Mouse (Mus musculus): ENCODE data around the gene Optn. TPM values are rescaled to one million over a fixed set of nuclear protein-coding genes. Genes with fewer than 3 reads are reported as not detected.
A peak's percentile ranks its signal among the peaks of the same experiment; 100 is the strongest.

Gene Optn
- polyA plus RNA-seq, 1 experiment from 2014 or later: 33.1 TPM

DNA sequence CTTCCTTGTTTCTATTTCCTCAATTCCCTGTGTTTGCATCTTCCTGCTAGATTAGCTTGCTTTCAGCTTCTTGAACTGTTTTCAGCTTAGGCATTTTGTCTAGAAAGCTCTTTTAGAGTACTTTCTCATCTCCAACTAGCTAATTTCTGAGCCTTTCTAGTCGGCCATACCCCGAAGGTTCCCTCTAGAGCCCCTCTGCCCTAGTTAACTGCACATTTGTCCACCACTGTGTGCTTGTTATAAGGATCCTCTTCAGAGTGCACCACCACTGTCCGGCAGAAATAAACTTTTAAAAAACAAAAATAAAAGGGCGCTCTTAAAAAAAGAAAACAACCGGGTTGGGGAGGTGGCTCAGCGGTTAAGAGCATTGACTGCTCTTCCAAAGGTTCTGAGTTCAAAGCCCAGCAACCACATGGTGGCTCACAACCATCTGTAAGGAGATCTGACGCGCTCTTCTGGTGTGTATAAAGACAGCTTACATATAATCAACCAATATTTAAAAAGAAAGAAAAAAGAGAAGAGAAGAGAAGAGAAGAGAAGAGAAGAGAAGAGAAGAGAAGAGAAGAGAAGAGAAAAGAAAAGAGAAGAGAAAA lies 51.9 kb downstream of the Optn start:
- Histone ChIP-seq H3K9ac (ENCODE audit: low read depth, low read length) (peak overlapping the region; percentile 55), H3K4me3 (ENCODE audit: low read length) (peak overlapping the region; percentile 72), H3K4me2 (ENCODE audit: low read length) (peak overlapping the region; percentile 99), H3K36me3 (ENCODE audit: control insufficient read depth, insufficient read depth, low read length) (no peaks in the 10 kb centered on the region), H3K4me1 (ENCODE audit: control insufficient read depth, insufficient read depth, low read depth, low read length) (no peaks in the 10 kb centered on the region; the same call in 1 of the 2 replicates), H3K27ac (ENCODE audit: low read depth, low read length) (no peak overlapping the region), H3K27me3 (replicated peaks; ENCODE audit: control insufficient read depth, insufficient read depth, low read length) (no peaks in the 10 kb centered on the region), H3K9me3 (ENCODE audit: control insufficient read depth, low read length) (no peaks in the 10 kb centered on the region)
- WGBS: 18% methylated on average over 8 of the region's 8 CpGs
- no peak for ATAC-seq

DNA sequence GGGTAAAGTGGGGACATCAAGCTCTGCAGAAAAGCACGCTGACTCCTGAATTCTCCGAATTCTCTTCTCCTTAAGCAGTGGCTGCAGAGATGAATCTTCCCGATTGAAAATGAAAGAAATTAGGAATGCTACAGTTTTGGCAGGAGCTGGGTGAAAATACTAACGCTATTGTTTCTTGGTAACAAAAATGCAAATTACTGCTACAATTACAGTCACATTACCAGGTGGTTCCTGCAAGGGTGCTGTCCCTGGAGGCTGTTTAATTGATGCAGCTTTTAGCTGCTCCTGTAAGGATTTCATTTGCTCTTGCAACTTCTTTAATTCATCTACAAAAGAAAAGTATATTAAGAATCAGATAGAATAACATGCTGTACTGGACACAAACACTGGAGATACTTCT lies 56.7 kb downstream of the Optn start:
- WGBS: 91% methylated on average over 4 of the region's 4 CpGs
- Histone ChIP-seq H3K9ac (ENCODE audit: low read depth, low read length) (no peak overlapping the region), H3K36me3 (ENCODE audit: control insufficient read depth, insufficient read depth, low read length) (no peaks in the 10 kb centered on the region), H3K4me1 (ENCODE audit: control insufficient read depth, insufficient read depth, low read depth, low read length) (no peaks in the 10 kb centered on the region; the same call in 1 of the 2 replicates), H3K4me3 (ENCODE audit: low read length) (no peak overlapping the region), H3K27ac (ENCODE audit: low read depth, low read length) (no peak overlapping the region), H3K27me3 (replicated peaks; ENCODE audit: control insufficient read depth, insufficient read depth, low read length) (no peaks in the 10 kb centered on the region), H3K4me2 (ENCODE audit: low read length) (no peak overlapping the region), H3K9me3 (ENCODE audit: control insufficient read depth, low read length) (no peaks in the 10 kb centered on the region)
- no peak for ATAC-seq

DNA sequence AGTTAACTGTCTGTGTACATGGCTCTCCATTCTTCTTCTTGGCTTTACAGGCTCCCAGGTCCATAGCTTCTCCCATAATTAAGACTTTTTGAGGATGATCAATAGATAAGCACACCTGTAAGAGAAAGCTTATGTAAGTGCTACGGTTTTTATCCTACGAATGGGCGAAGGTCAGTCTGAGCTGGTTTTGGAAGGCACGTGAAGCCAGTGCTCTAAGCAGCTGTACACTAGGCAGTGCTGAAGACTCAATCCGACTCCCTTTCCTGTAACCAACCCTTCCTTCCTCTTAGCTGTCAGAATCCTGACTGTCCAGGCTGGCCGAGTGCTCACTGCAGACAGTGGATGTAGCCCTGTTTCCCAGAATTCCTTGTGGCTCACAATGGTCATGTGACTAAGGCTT lies 62.6 kb downstream of the Optn start:
- Histone ChIP-seq H3K4me3 (ENCODE audit: low read length) (no peak overlapping the region), H3K27me3 (replicated peaks; ENCODE audit: control insufficient read depth, insufficient read depth, low read length) (no peaks in the 10 kb centered on the region), H3K9ac (ENCODE audit: low read depth, low read length) (no peak overlapping the region), H3K4me2 (ENCODE audit: low read length) (no peak overlapping the region), H3K36me3 (ENCODE audit: control insufficient read depth, insufficient read depth, low read length) (no peaks in the 10 kb centered on the region), H3K9me3 (ENCODE audit: control insufficient read depth, low read length) (no peaks in the 10 kb centered on the region), H3K4me1 (ENCODE audit: control insufficient read depth, insufficient read depth, low read depth, low read length) (no peaks in the 10 kb centered on the region), H3K27ac (ENCODE audit: low read depth, low read length) (no peak overlapping the region)
- 97% methylated on average over 6 of the region's 6 CpGs for WGBS
- ATAC-seq: no peak

DNA sequence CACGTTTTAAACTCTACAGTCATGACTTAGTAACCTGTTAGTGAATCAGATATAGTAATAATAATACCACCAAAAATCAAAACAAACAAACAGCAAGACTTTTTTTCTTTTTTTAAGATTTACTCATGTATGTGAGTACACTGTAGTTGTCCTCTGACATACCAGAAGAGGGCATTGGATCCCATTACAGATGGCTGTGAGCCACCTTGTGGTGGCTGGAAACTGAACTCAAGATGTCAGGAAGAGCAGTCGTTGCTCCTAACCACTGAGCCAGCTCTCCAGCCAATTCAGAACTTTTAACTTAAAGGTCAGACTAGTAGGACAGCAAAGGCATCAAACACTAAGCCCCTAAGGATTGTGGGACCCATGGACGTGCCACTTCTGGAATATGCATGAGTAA lies 64.9 kb downstream of the Optn start:
- 79% methylated on average over 3 of the region's 3 CpGs for WGBS
- Histone ChIP-seq H3K36me3 (ENCODE audit: control insufficient read depth, insufficient read depth, low read length) (no peaks in the 10 kb centered on the region), H3K4me3 (ENCODE audit: low read length) (no peak overlapping the region), H3K9me3 (ENCODE audit: control insufficient read depth, low read length) (no peaks in the 10 kb centered on the region), H3K27ac (ENCODE audit: low read depth, low read length) (no peak overlapping the region), H3K27me3 (replicated peaks; ENCODE audit: control insufficient read depth, insufficient read depth, low read length) (no peaks in the 10 kb centered on the region), H3K4me2 (ENCODE audit: low read length) (no peak overlapping the region), H3K4me1 (ENCODE audit: control insufficient read depth, insufficient read depth, low read depth, low read length) (no peaks in the 10 kb centered on the region), H3K9ac (ENCODE audit: low read depth, low read length) (no peak overlapping the region)
- ATAC-seq: no peak

DNA sequence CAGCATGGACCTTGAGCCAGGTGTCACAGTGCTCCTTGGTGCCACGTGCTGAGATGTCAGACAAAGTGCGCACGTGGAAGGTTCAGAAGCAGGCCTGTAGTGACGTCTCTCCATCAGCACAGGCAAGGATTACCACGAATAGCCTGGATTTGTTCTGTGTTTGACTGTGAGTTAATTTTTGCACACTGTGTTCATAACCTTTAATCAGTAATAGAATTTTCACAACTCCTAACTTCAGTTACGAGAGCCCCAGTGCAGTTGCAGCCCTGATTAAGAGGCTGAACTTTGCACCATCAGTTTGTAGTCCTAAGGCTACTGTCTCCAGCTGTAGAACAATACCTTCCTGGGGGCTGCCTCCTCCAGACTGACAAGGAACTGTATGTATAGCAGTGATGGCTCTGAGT lies 67.4 kb downstream of the Optn start:
- H3K27ac ChIP-seq (ENCODE audit: low read depth, low read length): no peak overlapping the region
- no peak overlapping the region for H3K4me3 ChIP-seq (ENCODE audit: low read length)
- H3K27me3 ChIP-seq (replicated peaks; ENCODE audit: control insufficient read depth, insufficient read depth, low read length): no peaks in the 10 kb centered on the region
- H3K9ac ChIP-seq (ENCODE audit: low read depth, low read length): no peak overlapping the region
- no peak overlapping the region for H3K4me2 ChIP-seq (ENCODE audit: low read length)
- WGBS: 92% methylated on average over 6 of the region's 6 CpGs
- no peaks in the 10 kb centered on the region for H3K4me1 ChIP-seq (ENCODE audit: control insufficient read depth, insufficient read depth, low read depth, low read length)
- no peak for ATAC-seq
- no peaks in the 10 kb centered on the region for H3K9me3 ChIP-seq (ENCODE audit: control insufficient read depth, low read length)
- H3K36me3 ChIP-seq (ENCODE audit: control insufficient read depth, insufficient read depth, low read length): no peaks in the 10 kb centered on the region

DNA sequence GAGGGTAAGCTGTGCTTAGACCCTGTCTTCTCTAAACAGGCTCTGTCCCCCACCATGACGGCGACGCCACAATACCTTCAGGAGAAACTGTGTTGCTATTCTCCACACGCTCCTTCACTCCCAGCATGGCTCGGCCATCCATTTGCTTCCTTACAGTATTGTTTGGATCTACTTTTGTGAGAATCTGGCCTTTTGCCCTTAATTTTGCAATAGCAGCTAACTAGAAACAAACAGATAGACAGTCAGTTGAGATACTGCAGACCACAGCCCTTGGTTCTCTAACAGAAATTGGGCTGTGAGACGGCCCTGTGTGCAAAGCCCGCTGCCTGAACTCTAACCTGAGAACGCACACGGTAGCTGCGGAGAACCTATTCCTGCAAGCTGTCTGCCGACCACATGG lies 68.2 kb downstream of the Optn start:
- H3K36me3 ChIP-seq (ENCODE audit: control insufficient read depth, insufficient read depth, low read length): no peaks in the 10 kb centered on the region
- H3K4me3 ChIP-seq (ENCODE audit: low read length): no peak overlapping the region
- H3K4me2 ChIP-seq (ENCODE audit: low read length): no peak overlapping the region
- 96% methylated on average over 11 of the region's 11 CpGs for WGBS
- no peak overlapping the region for H3K27ac ChIP-seq (ENCODE audit: low read depth, low read length)
- H3K9ac ChIP-seq (ENCODE audit: low read depth, low read length): no peak overlapping the region
- H3K27me3 ChIP-seq (replicated peaks; ENCODE audit: control insufficient read depth, insufficient read depth, low read length): no peaks in the 10 kb centered on the region
- no peaks in the 10 kb centered on the region for H3K9me3 ChIP-seq (ENCODE audit: control insufficient read depth, low read length)
- H3K4me1 ChIP-seq (ENCODE audit: control insufficient read depth, insufficient read depth, low read depth, low read length): no peaks in the 10 kb centered on the region
- ATAC-seq: no peak

DNA sequence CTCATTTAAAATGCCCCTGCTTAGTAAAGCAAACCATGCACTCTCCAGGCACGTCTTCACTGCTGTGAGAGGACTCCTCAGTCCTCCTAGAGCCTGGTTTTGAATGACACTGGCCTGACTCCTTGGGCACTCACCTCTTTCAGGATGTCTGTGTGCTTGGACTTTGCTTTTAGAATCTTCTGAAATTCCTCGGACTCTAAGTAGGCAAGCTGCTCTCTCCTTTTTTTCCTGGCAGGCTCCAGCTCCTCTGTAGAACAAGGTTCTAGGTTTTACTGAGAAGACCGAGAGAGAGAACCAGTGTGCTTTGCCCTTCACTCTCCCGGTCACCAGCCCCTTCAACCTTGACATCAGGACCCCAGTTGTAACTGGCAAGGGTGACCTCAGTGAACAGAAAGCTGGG lies 69.4 kb downstream of the Optn start:
- no peak overlapping the region for H3K27ac ChIP-seq (ENCODE audit: low read depth, low read length)
- no peaks in the 10 kb centered on the region for H3K9me3 ChIP-seq (ENCODE audit: control insufficient read depth, low read length)
- H3K4me1 ChIP-seq (ENCODE audit: control insufficient read depth, insufficient read depth, low read depth, low read length): no peaks in the 10 kb centered on the region
- H3K4me2 ChIP-seq (ENCODE audit: low read length): no peak overlapping the region
- H3K9ac ChIP-seq (ENCODE audit: low read depth, low read length): no peak overlapping the region
- no peaks in the 10 kb centered on the region for H3K36me3 ChIP-seq (ENCODE audit: control insufficient read depth, insufficient read depth, low read length)
- 85% methylated on average over 4 of the region's 4 CpGs for WGBS
- no peak for ATAC-seq
- no peaks in the 10 kb centered on the region for H3K27me3 ChIP-seq (replicated peaks; ENCODE audit: control insufficient read depth, insufficient read depth, low read length)
- H3K4me3 ChIP-seq (ENCODE audit: low read length): no peak overlapping the region

DNA sequence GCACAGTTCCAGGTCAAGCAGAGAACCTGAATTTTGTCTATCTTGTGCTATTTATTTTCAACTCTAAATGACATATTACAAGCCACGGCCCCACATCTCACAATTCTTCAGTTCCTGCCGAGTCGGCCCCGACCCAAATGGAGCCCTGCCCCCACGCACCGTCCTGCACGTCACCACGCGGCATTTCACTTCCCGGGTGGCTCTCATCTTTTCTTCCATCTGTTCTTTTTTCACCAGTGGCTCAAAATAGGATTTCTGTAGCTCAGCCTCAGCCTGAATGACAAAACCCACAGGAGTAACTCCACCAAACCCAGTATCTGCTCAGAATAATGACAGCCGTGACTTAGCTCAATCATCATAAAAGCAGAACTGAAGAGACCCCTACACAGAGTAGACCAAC lies 70.3 kb downstream of the Optn start:
- no peaks in the 10 kb centered on the region for H3K4me1 ChIP-seq (ENCODE audit: control insufficient read depth, insufficient read depth, low read depth, low read length)
- no peak for ATAC-seq
- no peaks in the 10 kb centered on the region for H3K9me3 ChIP-seq (ENCODE audit: control insufficient read depth, low read length)
- H3K27ac ChIP-seq (ENCODE audit: low read depth, low read length): no peak overlapping the region
- H3K9ac ChIP-seq (ENCODE audit: low read depth, low read length): no peak overlapping the region
- no peaks in the 10 kb centered on the region for H3K36me3 ChIP-seq (ENCODE audit: control insufficient read depth, insufficient read depth, low read length)
- no peak overlapping the region for H3K4me3 ChIP-seq (ENCODE audit: low read length)
- WGBS: 88% methylated on average over 11 of the region's 11 CpGs
- no peaks in the 10 kb centered on the region for H3K27me3 ChIP-seq (replicated peaks; ENCODE audit: control insufficient read depth, insufficient read depth, low read length)
- H3K4me2 ChIP-seq (ENCODE audit: low read length): no peak overlapping the region

DNA sequence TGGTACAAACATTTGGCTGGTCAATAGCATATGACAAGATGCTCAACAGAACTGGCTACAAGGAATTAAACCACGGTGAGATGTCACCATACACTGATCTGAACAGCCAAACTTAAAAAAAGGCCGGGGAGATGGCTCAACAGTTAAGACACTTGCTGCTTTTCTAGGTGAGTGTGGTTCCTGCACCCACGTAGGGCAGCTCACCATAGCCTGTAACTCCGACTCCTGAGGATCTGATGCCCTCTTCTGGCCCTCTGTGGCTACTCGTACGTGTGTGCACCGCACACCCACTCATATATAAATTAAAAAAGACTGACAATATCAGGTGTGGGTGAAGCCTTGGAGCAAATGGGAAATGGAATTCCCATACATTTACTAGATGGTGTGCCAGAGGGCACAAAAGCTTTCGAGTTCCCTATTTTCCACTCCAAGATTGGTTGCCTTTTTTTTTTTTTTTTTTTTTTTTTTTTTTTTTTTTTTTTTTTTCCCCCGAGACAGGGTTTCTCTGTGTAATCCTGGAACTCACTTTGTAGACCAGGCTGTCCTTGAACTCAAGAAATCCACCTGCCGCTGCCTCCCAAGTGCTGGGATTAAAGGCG lies 74.9 kb downstream of the Optn start:
- Histone ChIP-seq H3K9ac (ENCODE audit: low read depth, low read length) (no peak overlapping the region), H3K4me3 (ENCODE audit: low read length) (no peak overlapping the region), H3K9me3 (ENCODE audit: control insufficient read depth, low read length) (no peaks in the 10 kb centered on the region), H3K4me1 (ENCODE audit: control insufficient read depth, insufficient read depth, low read depth, low read length) (no peaks in the 10 kb centered on the region), H3K4me2 (ENCODE audit: low read length) (no peak overlapping the region), H3K27me3 (replicated peaks; ENCODE audit: control insufficient read depth, insufficient read depth, low read length) (no peaks in the 10 kb centered on the region), H3K36me3 (ENCODE audit: control insufficient read depth, insufficient read depth, low read length) (no peaks in the 10 kb centered on the region), H3K27ac (ENCODE audit: low read depth, low read length) (no peak overlapping the region)
- no peak for ATAC-seq
- 78% methylated on average over 11 of the region's 11 CpGs for WGBS
